Mouse (Mus musculus): Measurements from ENCODE around the gene Slc4a2. TPM values are rescaled to one million over a fixed set of nuclear protein-coding genes. Genes with fewer than 3 reads are reported as not detected.
"Not testable (repeated sequence)": the region's sequence is repeated elsewhere in the genome, so short reads cannot be mapped to it uniquely, and the experiment has no call there.

The Slc4a2 gene
- total RNA-seq, 2 experiments from 2014 or later: 16.4 to 22.8 TPM

- ATAC-seq (replicated peaks; ENCODE audit: low FRiP score, low TSS enrichment, poor library complexity, severe bottlenecking): no peak
These were observed 30.9 kb upstream of the Slc4a2 start for GRCm38 (mm10) chr5:24392724-24393123.

GRCm38 (mm10) chr5:24393392-24393997, 30.1 kb upstream of the Slc4a2 start, which contains the start of gene Abcb8:
Gene Abcb8 (plus strand): TSS chr5:24393663.
- peak; percentile 64 for ATAC-seq (replicated peaks; ENCODE audit: low FRiP score, low TSS enrichment, poor library complexity, severe bottlenecking)

GRCm38 (mm10) chr5:24394165-24394894, 29.3 kb upstream of the Slc4a2 start:
- ATAC-seq (replicated peaks; ENCODE audit: low FRiP score, low TSS enrichment, poor library complexity, severe bottlenecking): peak; percentile 91

DNA sequence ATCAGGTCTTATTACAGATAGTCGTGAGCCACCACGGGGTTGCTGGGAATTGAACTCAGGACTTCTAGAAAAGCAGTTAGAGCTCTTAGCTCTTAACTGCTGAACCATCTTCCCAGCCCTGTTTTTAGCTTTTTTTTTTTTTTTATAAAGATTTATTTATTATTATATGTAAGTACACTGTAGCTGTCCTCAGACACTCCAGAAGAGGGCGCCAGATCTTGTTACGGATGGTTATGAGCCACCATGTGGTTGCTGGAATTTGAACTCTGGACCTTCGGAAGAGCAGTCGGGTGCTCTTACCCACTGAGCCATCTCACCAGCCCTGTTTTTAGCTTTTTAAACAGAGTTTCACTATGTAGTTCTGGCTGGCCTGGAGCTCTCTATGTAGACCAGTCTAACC, 27.4 kb upstream of the Slc4a2 start:
- not testable (repeated sequence) for ATAC-seq (replicated peaks; ENCODE audit: low FRiP score, low TSS enrichment, poor library complexity, severe bottlenecking)

- no peak for ATAC-seq (replicated peaks; ENCODE audit: low FRiP score, low TSS enrichment, poor library complexity, severe bottlenecking)
These were observed 24.0 kb upstream of the Slc4a2 start for GRCm38 (mm10) chr5:24399686-24400085.

GRCm38 (mm10) chr5:24400362-24400761, 23.3 kb upstream of the Slc4a2 start:
- ATAC-seq (replicated peaks; ENCODE audit: low FRiP score, low TSS enrichment, poor library complexity, severe bottlenecking): no peak

DNA sequence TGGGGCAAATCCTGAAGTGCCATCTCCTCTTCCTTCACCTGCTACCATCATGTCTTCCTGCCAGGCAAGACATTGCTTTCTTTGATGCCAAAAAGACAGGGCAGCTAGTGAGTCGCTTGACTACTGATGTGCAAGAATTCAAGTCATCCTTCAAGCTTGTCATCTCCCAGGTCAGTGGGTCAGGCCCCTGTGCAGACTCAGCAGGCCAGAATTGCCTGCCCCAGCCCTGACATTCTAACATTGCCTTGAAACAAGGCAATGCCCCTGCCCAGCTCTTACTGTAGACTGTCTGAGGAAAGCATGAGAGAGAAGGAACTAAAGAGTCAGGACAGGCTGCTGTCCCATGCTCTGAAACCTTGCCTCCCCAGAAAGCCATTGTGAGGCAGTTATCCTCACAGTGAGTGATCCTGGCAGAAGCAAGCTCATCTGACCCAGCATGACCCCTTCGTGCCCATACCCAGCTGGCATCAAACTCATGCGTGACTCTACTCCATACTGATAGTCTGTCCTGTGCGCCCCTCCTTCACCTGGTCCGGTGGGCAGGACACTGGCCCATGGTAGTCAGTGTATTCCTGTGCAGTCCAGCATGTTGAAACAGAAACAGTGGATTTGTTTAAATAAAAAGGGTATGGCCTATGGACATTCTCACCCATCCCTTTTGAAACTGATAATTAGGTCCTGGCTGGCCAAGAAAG, 22.6 kb upstream of the Slc4a2 start:
- ATAC-seq (replicated peaks; ENCODE audit: low FRiP score, low TSS enrichment, poor library complexity, severe bottlenecking): no peak

DNA sequence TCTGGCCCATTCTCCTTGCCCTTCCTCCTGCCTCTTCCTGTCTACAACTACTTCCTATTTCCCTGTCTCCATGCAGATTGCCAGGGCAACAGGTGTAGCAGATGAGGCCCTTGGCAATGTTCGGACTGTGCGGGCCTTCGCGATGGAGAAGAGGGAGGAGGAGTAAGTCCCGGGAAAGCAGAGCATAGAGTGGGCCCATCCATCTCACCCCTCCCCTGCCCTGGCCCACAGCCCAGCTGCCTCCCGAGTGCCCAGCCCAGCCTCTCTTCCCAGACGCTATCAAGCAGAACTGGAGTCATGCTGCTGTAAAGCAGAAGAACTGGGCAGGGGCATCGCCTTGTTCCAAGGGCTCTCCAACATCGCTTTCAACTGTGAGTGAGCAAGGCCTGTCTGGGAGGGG, 21.7 kb upstream of the Slc4a2 start:
- no peak for ATAC-seq (replicated peaks; ENCODE audit: low FRiP score, low TSS enrichment, poor library complexity, severe bottlenecking)

GRCm38 (mm10) chr5:24404594-24405360, 18.9 kb upstream of the Slc4a2 start:
- peak; percentile 31 for ATAC-seq (replicated peaks; ENCODE audit: low FRiP score, low TSS enrichment, poor library complexity, severe bottlenecking)

- ATAC-seq (replicated peaks; ENCODE audit: low FRiP score, low TSS enrichment, poor library complexity, severe bottlenecking): no peak
These were observed 18.2 kb upstream of the Slc4a2 start for GRCm38 (mm10) chr5:24405389-24405876.

DNA sequence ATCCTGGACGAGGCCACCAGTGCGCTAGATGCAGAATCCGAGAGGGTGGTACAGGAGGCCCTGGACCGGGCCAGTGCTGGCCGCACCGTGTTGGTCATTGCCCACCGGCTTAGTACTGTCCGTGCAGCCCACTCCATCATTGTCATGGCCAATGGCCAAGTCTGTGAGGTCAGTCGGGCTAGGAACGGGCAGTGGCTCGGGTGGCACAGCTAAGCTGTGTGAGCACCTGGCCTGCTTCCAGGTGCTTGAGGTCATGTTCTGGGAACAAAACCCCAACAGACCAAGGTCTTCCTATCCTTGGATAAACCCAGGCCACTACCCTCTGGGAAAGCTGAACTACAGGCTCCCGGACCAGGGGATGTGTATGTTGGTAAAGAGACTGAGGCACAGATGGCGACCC, 15.0 kb upstream of the Slc4a2 start:
- no peak for ATAC-seq (replicated peaks; ENCODE audit: low FRiP score, low TSS enrichment, poor library complexity, severe bottlenecking)

DNA sequence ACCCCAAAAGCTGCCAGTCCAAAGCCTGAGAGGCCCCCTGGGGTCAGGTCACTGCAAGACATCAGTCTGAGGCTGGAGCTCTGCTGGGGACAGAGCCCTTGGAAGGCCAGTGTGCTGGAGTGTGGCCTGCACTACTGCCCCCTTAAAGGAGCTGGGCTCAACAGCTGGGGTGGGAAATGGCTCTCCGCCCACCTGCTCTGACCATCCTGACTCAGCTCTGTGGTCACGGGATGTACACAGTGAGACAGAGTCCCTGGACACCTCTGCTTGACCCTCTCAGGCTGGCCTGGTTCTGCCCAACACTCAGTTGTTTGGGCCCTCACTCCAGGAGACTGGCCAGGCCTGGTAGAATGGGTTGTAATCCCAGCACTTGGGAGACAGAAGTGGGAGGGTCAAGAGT, 14.2 kb upstream of the Slc4a2 start:
- no peak for ATAC-seq (replicated peaks; ENCODE audit: low FRiP score, low TSS enrichment, poor library complexity, severe bottlenecking)

DNA sequence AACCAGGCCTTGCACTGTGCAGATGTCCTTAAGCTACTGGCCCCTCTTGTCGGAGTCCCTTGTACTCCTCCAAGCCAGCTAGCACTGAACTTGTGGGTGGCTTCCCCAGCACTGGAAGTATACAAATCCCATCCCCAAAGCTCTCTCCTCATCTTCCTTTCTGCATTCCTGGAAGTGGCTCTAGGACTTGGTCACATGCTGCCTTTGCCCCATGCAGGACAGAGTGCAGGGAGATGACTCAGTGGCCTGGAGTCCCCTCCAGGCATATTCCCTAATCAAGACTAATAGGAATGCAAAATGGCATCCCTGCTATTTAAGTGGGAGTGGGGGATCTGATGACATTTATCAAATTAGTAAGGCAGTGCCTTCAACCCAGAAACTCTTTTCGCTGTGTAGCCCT, 11.6 kb upstream of the Slc4a2 start:
- no peak for ATAC-seq (replicated peaks; ENCODE audit: low FRiP score, low TSS enrichment, poor library complexity, severe bottlenecking)

DNA sequence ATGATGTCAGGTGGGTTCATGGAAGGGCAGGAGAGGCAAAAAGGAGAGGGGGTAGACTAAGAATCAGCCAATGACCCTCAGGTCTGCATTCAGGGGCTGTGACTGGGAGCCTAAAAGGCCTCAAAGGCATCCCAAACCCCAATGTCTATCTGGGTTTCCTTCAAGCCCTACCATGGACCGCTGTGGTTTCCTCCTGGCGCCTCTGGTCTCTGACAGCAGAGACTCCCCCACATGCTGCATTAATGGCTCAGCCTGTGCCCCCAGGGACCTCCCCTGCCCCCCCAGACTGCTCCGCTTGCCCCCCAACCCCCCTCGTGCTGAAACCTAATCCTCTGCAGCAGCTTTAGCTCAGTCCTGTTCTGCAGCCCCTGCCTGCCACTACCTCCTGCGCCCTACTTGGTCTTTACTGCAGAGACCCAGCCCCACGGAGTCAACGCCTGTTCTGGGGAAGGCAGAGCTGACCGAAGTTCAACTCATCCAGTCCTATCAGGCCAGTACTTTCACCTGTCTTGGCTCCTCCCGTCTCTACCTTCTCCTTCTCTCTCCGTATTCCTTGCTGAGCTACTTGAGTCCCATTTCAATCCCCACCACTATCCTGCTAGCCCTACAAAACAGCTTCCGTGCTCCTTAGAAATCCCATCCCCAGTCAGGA, 10.5 kb upstream of the Slc4a2 start, which contains the start of gene Asic3:
Gene Asic3 (plus strand): TSS at position 351 of the 652 bp plus-strand sequence.
- ATAC-seq (replicated peaks; ENCODE audit: low FRiP score, low TSS enrichment, poor library complexity, severe bottlenecking): no peak

DNA sequence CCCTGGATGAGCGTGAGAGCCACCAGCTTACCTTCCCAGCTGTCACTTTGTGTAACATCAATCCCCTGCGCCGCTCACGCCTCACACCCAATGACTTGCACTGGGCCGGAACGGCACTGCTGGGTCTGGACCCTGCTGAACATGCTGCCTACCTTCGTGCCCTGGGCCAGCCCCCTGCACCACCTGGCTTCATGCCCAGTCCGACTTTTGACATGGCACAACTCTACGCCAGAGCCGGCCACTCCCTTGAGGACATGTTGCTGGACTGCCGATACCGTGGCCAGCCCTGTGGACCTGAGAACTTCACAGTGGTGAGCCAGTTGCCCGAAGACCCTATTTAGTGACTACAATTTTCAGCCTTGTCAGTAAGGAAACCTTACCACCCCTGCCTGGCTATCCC, 9.7 kb upstream of the Slc4a2 start:
- no peak for ATAC-seq (replicated peaks; ENCODE audit: low FRiP score, low TSS enrichment, poor library complexity, severe bottlenecking)

DNA sequence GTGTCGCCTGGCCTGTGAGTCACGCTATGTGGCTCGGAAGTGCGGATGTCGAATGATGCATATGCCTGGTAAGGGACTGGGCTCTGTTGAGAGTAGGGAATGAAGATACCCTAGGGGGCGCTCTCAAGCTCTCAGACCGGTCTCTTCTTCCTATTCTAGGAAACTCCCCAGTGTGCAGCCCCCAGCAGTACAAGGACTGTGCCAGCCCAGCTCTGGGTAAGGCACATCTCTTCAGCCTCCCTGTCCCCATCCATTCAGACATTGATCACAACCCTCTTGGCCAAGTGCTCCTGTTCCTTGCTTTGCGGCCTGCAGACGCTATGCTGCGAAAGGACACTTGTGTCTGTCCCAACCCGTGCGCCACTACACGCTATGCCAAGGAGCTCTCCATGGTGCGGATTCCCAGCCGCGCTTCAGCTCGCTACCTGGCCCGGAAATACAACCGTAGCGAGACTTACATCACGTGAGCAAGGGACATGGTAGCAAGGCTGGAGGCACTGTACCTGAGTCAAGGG, 7.4 kb upstream of the Slc4a2 start:
- peak; percentile 75 for ATAC-seq (replicated peaks; ENCODE audit: low FRiP score, low TSS enrichment, poor library complexity, severe bottlenecking)

DNA sequence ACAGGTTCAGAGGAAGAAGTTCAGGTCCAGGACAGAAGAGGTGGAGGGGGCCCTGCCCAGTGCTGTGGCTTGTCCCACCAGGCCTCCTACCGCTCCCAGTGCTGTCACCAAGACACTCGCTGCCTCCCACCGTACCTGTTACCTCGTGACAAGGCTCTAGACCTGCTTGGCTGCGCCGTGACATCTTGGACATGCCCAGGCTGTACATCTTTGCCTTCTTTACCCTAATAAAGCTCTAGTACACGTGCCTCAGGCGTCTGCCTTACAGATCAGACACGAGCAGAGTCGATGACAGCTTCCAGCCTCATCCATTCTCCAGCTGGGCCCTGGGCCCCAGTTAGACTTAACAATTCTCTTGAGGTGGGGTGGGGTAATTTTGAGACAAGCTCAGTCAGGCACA, 6.0 kb upstream of the Slc4a2 start:
- ATAC-seq (replicated peaks; ENCODE audit: low FRiP score, low TSS enrichment, poor library complexity, severe bottlenecking): no peak

- ATAC-seq (replicated peaks; ENCODE audit: low FRiP score, low TSS enrichment, poor library complexity, severe bottlenecking): no peak
These were observed 3.3 kb upstream of the Slc4a2 start for GRCm38 (mm10) chr5:24420381-24420780.
